Mouse (Mus musculus): ENCODE data around the gene Sema6b. TPM values are rescaled to one million over a fixed set of nuclear protein-coding genes. Genes with fewer than 3 reads are reported as not detected.

The Sema6b gene
- 0.81 and 1.3 TPM in 2 replicates for polyA plus RNA-seq (2015; fragmentation: Nextera tagmentation; extraction: Ambion mirVana)

GRCm38 (mm10) chr17:56139858-56140595 lies at the start of gene Sema6b:
Gene Sema6b (minus strand): TSS chr17:56140343.
- Histone ChIP-seq H3K36me3 (replicated peaks) (no peaks in the 10 kb centered on the region), H3K4me3 (replicated peaks) (peak within 1 kb of the TSS; percentile 57), H3K4me1 (replicated peaks) (peaks cover 36% of the 10 kb centered on the region), H3K27ac (replicated peaks) (no peak within 1 kb of the TSS), H3K9ac (no peak within 1 kb of the TSS), H3K4me2 (peak within 1 kb of the TSS; percentile 85), H3K27me3 (peaks cover 72% of the 10 kb centered on the region), H3K9me3 (replicated peaks) (no peaks in the 10 kb centered on the region)
- peak; percentile 37; the same call in 1 of the 2 replicates for ATAC-seq (ENCODE audit: insufficient read depth)
- 2% methylated on average over 79 of the region's 79 CpGs for WGBS (ENCODE audit: insufficient replicate concordance)

GRCm38 (mm10) chr17:56185281-56186141 lies 45.4 kb upstream of the Sema6b start:
- H3K9ac ChIP-seq = no peak overlapping the region
- peaks cover 57% of the 10 kb centered on the region for H3K36me3 ChIP-seq (replicated peaks)
- no peaks in the 10 kb centered on the region for H3K27me3 ChIP-seq
- H3K4me3 ChIP-seq (replicated peaks) = no peak overlapping the region
- H3K27ac ChIP-seq (replicated peaks) = 0 out of 2 replicates have a peak overlapping the region, but pooled peaks have one; percentile 11
- no peaks in the 10 kb centered on the region for H3K9me3 ChIP-seq (replicated peaks)
- peaks cover 38% of the 10 kb centered on the region for H3K4me1 ChIP-seq (replicated peaks)
- no peak for ATAC-seq (ENCODE audit: insufficient read depth)
- no peak overlapping the region for H3K4me2 ChIP-seq
- WGBS (ENCODE audit: insufficient replicate concordance) = 55% methylated on average over 11 of the region's 11 CpGs

- peaks cover 38% of the 10 kb centered on the region for H3K4me1 ChIP-seq (replicated peaks)
- peak within 1 kb of the TSS; percentile 78 for H3K9ac ChIP-seq
- H3K27me3 ChIP-seq = no peaks in the 10 kb centered on the region
- peaks cover 56% of the 10 kb centered on the region for H3K36me3 ChIP-seq (replicated peaks)
- H3K4me2 ChIP-seq = peak within 1 kb of the TSS; percentile 87
- H3K4me3 ChIP-seq (replicated peaks) = peak within 1 kb of the TSS; percentile 81
- no peaks in the 10 kb centered on the region for H3K9me3 ChIP-seq (replicated peaks)
- WGBS (ENCODE audit: insufficient replicate concordance) = under 1% methylated on average over 47 of the region's 47 CpGs
- ATAC-seq (ENCODE audit: insufficient read depth) = peak; percentile 83
- peak within 1 kb of the TSS; percentile 73 for H3K27ac ChIP-seq (replicated peaks)
These were observed 43.5 kb upstream of the Sema6b start, which contains the start of gene Mydgf for GRCm38 (mm10) chr17:56183658-56184103. Gene Mydgf (minus strand): TSS chr17:56183920.

GRCm38 (mm10) chr17:56182975-56183657 lies 43.0 kb upstream of the Sema6b start:
- H3K27ac ChIP-seq (replicated peaks) = peak overlapping the region; percentile 73
- no peaks in the 10 kb centered on the region for H3K9me3 ChIP-seq (replicated peaks)
- under 1% methylated on average over 14 of the region's 14 CpGs for WGBS (ENCODE audit: insufficient replicate concordance)
- H3K36me3 ChIP-seq (replicated peaks) = peaks cover 54% of the 10 kb centered on the region
- peak overlapping the region; percentile 78 for H3K9ac ChIP-seq
- H3K4me1 ChIP-seq (replicated peaks) = peaks cover 38% of the 10 kb centered on the region
- peak overlapping the region; percentile 87 for H3K4me2 ChIP-seq
- peak overlapping the region; percentile 81 for H3K4me3 ChIP-seq (replicated peaks)
- peak; percentile 71 for ATAC-seq (ENCODE audit: insufficient read depth)
- H3K27me3 ChIP-seq = no peaks in the 10 kb centered on the region

GRCm38 (mm10) chr17:56175416-56175815 lies 35.3 kb upstream of the Sema6b start:
- no peaks in the 10 kb centered on the region for H3K9me3 ChIP-seq (replicated peaks)
- H3K27me3 ChIP-seq = no peaks in the 10 kb centered on the region
- peaks cover 4% of the 10 kb centered on the region; the same call in 1 of the 2 replicates for H3K4me1 ChIP-seq (replicated peaks)
- no peak overlapping the region for H3K9ac ChIP-seq
- H3K36me3 ChIP-seq (replicated peaks) = peaks cover 43% of the 10 kb centered on the region
- no peak for ATAC-seq (ENCODE audit: insufficient read depth)
- H3K4me2 ChIP-seq = no peak overlapping the region
- H3K27ac ChIP-seq (replicated peaks) = no peak overlapping the region
- WGBS (ENCODE audit: insufficient replicate concordance) = 96% methylated on average over 3 of the region's 3 CpGs
- no peak overlapping the region for H3K4me3 ChIP-seq (replicated peaks)

GRCm38 (mm10) chr17:56173401-56174046 lies 33.4 kb upstream of the Sema6b start:
- H3K9ac ChIP-seq = no peak overlapping the region
- no peaks in the 10 kb centered on the region for H3K27me3 ChIP-seq
- H3K9me3 ChIP-seq (replicated peaks) = no peaks in the 10 kb centered on the region
- peaks cover 26% of the 10 kb centered on the region for H3K36me3 ChIP-seq (replicated peaks)
- 50% methylated on average over 10 of the region's 10 CpGs for WGBS (ENCODE audit: insufficient replicate concordance)
- H3K4me3 ChIP-seq (replicated peaks) = no peak overlapping the region
- H3K4me2 ChIP-seq = no peak overlapping the region
- no peak overlapping the region for H3K27ac ChIP-seq (replicated peaks)
- no peak for ATAC-seq (ENCODE audit: insufficient read depth)
- peaks cover 20% of the 10 kb centered on the region for H3K4me1 ChIP-seq (replicated peaks)

GRCm38 (mm10) chr17:56171881-56172280 lies 31.7 kb upstream of the Sema6b start:
- peaks cover 21% of the 10 kb centered on the region for H3K4me1 ChIP-seq (replicated peaks)
- no peak overlapping the region for H3K27ac ChIP-seq (replicated peaks)
- no peaks in the 10 kb centered on the region for H3K9me3 ChIP-seq (replicated peaks)
- no peaks in the 10 kb centered on the region for H3K27me3 ChIP-seq
- no peak overlapping the region for H3K9ac ChIP-seq
- WGBS (ENCODE audit: insufficient replicate concordance) = 81% methylated on average over 17 of the region's 17 CpGs
- no peak overlapping the region for H3K4me2 ChIP-seq
- H3K4me3 ChIP-seq (replicated peaks) = no peak overlapping the region
- ATAC-seq (ENCODE audit: insufficient read depth) = no peak
- H3K36me3 ChIP-seq (replicated peaks) = peaks cover 11% of the 10 kb centered on the region

GRCm38 (mm10) chr17:56171456-56171855 lies 31.3 kb upstream of the Sema6b start:
- H3K4me1 ChIP-seq (replicated peaks) = peaks cover 21% of the 10 kb centered on the region
- H3K9ac ChIP-seq = no peak overlapping the region
- no peaks in the 10 kb centered on the region for H3K9me3 ChIP-seq (replicated peaks)
- H3K27ac ChIP-seq (replicated peaks) = no peak overlapping the region
- H3K4me3 ChIP-seq (replicated peaks) = no peak overlapping the region
- H3K27me3 ChIP-seq = no peaks in the 10 kb centered on the region
- H3K36me3 ChIP-seq (replicated peaks) = peaks cover 7% of the 10 kb centered on the region
- H3K4me2 ChIP-seq = no peak overlapping the region
- 62% methylated on average over 9 of the region's 9 CpGs for WGBS (ENCODE audit: insufficient replicate concordance)
- ATAC-seq (ENCODE audit: insufficient read depth) = no peak

- 61% methylated on average over 10 of the region's 10 CpGs for WGBS (ENCODE audit: insufficient replicate concordance)
- ATAC-seq (ENCODE audit: insufficient read depth) = no peak
- Histone ChIP-seq H3K27ac (replicated peaks) (no peak overlapping the region), H3K27me3 (no peaks in the 10 kb centered on the region), H3K36me3 (replicated peaks) (0 out of 2 replicates have a peak, but pooled peaks cover 3% of the 10 kb centered on the region), H3K4me2 (no peak overlapping the region), H3K9me3 (replicated peaks) (no peaks in the 10 kb centered on the region), H3K4me3 (replicated peaks) (no peak overlapping the region), H3K4me1 (replicated peaks) (peaks cover 21% of the 10 kb centered on the region), H3K9ac (no peak overlapping the region)
These were observed 30.5 kb upstream of the Sema6b start for GRCm38 (mm10) chr17:56170636-56171035.

GRCm38 (mm10) chr17:56169830-56170229 lies 29.7 kb upstream of the Sema6b start:
- Histone ChIP-seq H3K4me2 (no peak overlapping the region), H3K36me3 (replicated peaks) (no peaks in the 10 kb centered on the region), H3K4me1 (replicated peaks) (peaks cover 24% of the 10 kb centered on the region), H3K4me3 (replicated peaks) (no peak overlapping the region), H3K9me3 (replicated peaks) (no peaks in the 10 kb centered on the region), H3K9ac (no peak overlapping the region), H3K27ac (replicated peaks) (no peak overlapping the region), H3K27me3 (no peaks in the 10 kb centered on the region)
- 29% methylated on average over 6 of the region's 6 CpGs for WGBS (ENCODE audit: insufficient replicate concordance)
- ATAC-seq (ENCODE audit: insufficient read depth) = no peak

All from liver, embryonic 15.5 days (tissue).